Mouse (Mus musculus) liver, embryonic 14.5 days (tissue): ENCODE data around the gene Eng. TPM values are rescaled to one million over a fixed set of nuclear protein-coding genes. Genes with fewer than 3 reads are reported as not detected.

Experiments
- ATAC-seq: fragments of 200-750 bp; cut with Nextera tagmentation; 2 replicates; pipeline ENCODE4 v1.8.0; 2017; ENCODE audit warnings: moderate number of reproducible peaks, mild to moderate bottlenecking, moderate library complexity; ENCODE audit not compliant: insufficient read depth
- DNase-seq, 3 experiments: peaks; one replicate each; pipeline ENCODE4 v3.0.0-alpha.2; 2012 to 2013; ENCODE audit warnings: low read depth in 3 of 3, low spot score in 3 of 3
- H3K27ac ChIP-seq: fragments of 300-500 bp; sonication (generic); 2 replicates; pipeline ENCODE4 v1.5.1; 2014; ENCODE audit warnings: moderate library complexity, mild to moderate bottlenecking, control low read depth, inconsistent platforms
- H3K27me3 ChIP-seq: fragments of 300-500 bp; sonication (generic); 2 replicates; pipeline ENCODE4 v1.6.1; 2014; ENCODE audit warnings: mild to moderate bottlenecking, low read length, moderate library complexity; ENCODE audit not compliant: control insufficient read depth, insufficient read depth
- H3K36me3 ChIP-seq: fragments of 300-500 bp; sonication (generic); replicated peaks from 2 replicates; pipeline ENCODE4 v1.6.1; 2014; ENCODE audit warnings: low read depth; ENCODE audit not compliant: control insufficient read depth, insufficient read depth
- H3K4me1 ChIP-seq, 2 experiments: fragments of 200-500 bp in 1 of 2; fragments of 300-500 bp in 1 of 2; sonication (generic) in 1 of 2; replicated peaks; 2 replicates each; pipeline ENCODE4 v1.6.1; 2012 to 2014; ENCODE audit warnings: antibody characterized with exemption in 1 of 2, inconsistent platforms in 1 of 2, low read length in 1 of 2; ENCODE audit not compliant: control insufficient read depth in 2 of 2, insufficient read depth in 2 of 2
- H3K4me2 ChIP-seq: fragments of 300-500 bp; sonication (generic); 2 replicates; pipeline ENCODE4 v1.6.1; 2014; ENCODE audit warnings: low read depth, mild to moderate bottlenecking, control low read depth, moderate library complexity
- H3K4me3 ChIP-seq, 2 experiments: fragments of 200-500 bp in 1 of 2; fragments of 300-500 bp in 1 of 2; sonication (generic) in 1 of 2; 2 replicates each; pipeline ENCODE4 v1.5.1; 2012 to 2014; ENCODE audit warnings: low read depth in 2 of 2, low read length in 2 of 2, mild to moderate bottlenecking in 2 of 2, control low read depth in 1 of 2, inconsistent platforms in 1 of 2, moderate library complexity in 1 of 2; ENCODE audit not compliant: insufficient read depth in 1 of 2
- H3K9ac ChIP-seq: fragments of 300-500 bp; sonication (generic); replicated peaks from 2 replicates; pipeline ENCODE4 v1.6.1; 2014; ENCODE audit warnings: mild to moderate bottlenecking, control low read depth, moderate library complexity
- H3K9me3 ChIP-seq: fragments of 300-500 bp; sonication (generic); 2 replicates; pipeline ENCODE4 v1.6.1; 2016; ENCODE audit warnings: low read length, mixed read lengths; ENCODE audit not compliant: control insufficient read depth
- CTCF ChIP-seq: IDR thresholded peaks from 2 replicates; pipeline ENCODE4 v1.5.1; 2016; ENCODE audit warnings: antibody characterized with exemption, low read depth, control low read depth
- EP300 ChIP-seq: IDR thresholded peaks from 2 replicates; pipeline ENCODE4 v1.6.1; 2016; ENCODE audit warnings: antibody characterized with exemption, low read depth
- WGBS: fragments of 180-500 bp; shearing (Covaris S2); extraction: QIAGEN DNeasy Blood & Tissue Kit; methylation state at CpG from one replicate; pipeline ENCODE4 v1.1.7; 2014; ENCODE audit not compliant: insufficient replicate concordance; 5-methylcytosine and 5-hydroxymethylcytosine counted together
- polyA plus RNA-seq, 2 experiments: library from polyadenylated mRNA; depleted of rRNA in 1 of 2; stranded (reverse) in 1 of 2; unstranded in 1 of 2; fragments of >200 nt; fragmentation: Nextera tagmentation in 1 of 2; extraction: Ambion mirVana in 1 of 2; gene quantifications; 2 replicates each; pipeline versions ENCODE4 v1.2.1 to v1.2.3; 2012 to 2014

Eng gene
- polyA plus RNA-seq, 2 experiments = 13.9 to 15.4 TPM

DNA sequence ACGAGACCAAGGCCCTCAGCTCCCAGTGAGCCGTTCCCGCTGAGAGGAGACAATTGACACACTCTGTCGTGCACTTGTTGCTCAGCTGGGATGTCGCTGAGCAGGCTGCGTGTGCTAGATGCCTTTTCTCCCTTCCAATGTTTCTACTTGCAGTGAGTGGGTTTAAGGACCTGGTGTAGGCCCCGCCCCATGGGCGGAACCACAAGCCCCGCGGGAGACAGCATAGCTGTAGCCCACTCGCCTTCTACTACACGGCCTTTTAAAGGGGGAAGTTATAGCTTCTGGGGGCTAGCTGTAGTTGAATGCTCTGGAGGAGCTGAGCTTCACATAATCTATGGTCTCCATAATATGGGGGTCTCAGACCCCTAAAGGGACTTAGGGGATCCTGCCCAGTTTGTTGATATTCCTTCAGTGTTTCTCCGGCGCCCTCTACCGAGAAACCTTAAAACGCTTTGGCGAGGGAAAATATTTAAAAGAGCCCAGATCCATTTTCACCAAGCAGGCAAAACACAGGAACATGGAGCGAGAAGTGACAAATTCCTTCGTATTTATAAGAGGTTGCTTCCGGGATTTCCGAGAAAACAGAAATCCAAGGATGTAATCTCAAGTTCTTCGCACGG, 35.7 kb upstream of the Eng start:
- Histone ChIP-seq H3K4me3 (peak overlapping the region; percentile 45 to 48), H3K9ac (peak overlapping the region; percentile 48), H3K27me3 (no peaks in the 10 kb centered on the region), H3K4me2 (peak overlapping the region; percentile 89), H3K9me3 (no peaks in the 10 kb centered on the region), H3K36me3 (no peaks in the 10 kb centered on the region; the same call in 1 of the 2 replicates), H3K27ac (0 out of 2 replicates have a peak overlapping the region, but pooled peaks have one; percentile 21), H3K4me1 (peaks cover 13 to 32% of the 10 kb centered on the region in 2 experiments)
- 18% methylated on average over 23 of the region's 23 CpGs for WGBS
- DNase-seq (no peak), ATAC-seq (no peak)
- peak; percentile 45 for TF ChIP-seq CTCF
- no peak for TF ChIP-seq EP300

DNA sequence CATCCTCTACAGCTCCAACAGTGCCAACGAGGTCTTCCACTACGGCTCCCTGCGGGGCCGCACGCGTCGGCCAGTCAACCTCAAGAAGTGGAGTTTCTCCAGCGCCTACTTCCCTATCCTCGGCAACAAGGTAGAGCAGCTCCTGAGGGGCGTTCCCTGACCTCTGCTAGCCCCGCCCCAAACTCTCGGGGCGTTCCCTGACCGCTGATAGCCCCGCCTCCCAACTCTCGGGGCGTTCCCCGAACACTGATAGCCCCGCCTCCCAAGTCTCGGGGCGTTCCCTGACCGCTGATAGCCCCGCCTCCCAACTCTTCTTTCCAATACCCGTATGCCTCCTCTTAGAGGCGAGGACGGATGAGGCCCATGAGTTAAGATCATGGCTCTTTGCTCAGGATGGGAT, 34.1 kb upstream of the Eng start:
- Histone ChIP-seq H3K4me1 (peaks cover 10 to 27% of the 10 kb centered on the region in 2 experiments), H3K4me2 (no peak overlapping the region), H3K4me3 (no peak overlapping the region), H3K9ac (no peak overlapping the region), H3K27ac (no peak overlapping the region), H3K27me3 (no peaks in the 10 kb centered on the region), H3K36me3 (peaks cover 2% of the 10 kb centered on the region), H3K9me3 (no peaks in the 10 kb centered on the region)
- TF ChIP-seq CTCF (no peak), EP300 (no peak)
- 71% methylated on average over 26 of the region's 26 CpGs for WGBS
- ATAC-seq (no peak), DNase-seq (no peak)

DNA sequence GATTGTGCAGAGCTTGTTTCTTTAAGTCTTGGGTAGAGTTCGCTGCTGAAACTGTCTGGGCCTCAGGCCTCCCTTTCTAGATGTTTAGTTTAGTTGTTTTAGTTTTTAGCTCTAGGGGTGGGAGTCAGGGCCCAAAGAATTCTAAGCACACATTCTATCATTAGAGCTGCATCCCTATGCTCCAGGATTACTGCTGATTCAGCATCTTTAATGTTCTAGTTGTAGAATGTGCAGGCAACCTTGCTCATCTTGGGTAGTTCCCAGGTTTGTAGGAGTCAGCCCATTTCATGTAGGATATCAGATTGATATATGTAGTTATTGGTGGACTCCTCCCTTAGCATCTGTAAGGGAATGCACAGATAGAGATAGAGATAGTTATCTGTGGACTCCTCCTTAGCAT, 29.3 kb upstream of the Eng start:
- peaks cover 0 to 16% of the 10 kb centered on the region in 2 experiments; a peak in 3 of 4 replicates for H3K4me1 ChIP-seq
- TF ChIP-seq CTCF (no peak), EP300 (no peak)
- H3K9ac ChIP-seq = no peak overlapping the region
- no peak for DNase-seq
- H3K4me3 ChIP-seq = no peak overlapping the region
- H3K4me2 ChIP-seq = no peak overlapping the region
- WGBS = 75% methylated on average over 1 of the region's 1 CpGs
- peaks cover 6% of the 10 kb centered on the region for H3K36me3 ChIP-seq
- no peaks in the 10 kb centered on the region for H3K27me3 ChIP-seq
- H3K9me3 ChIP-seq = peaks cover 2% of the 10 kb centered on the region
- no peak for ATAC-seq
- H3K27ac ChIP-seq = no peak overlapping the region

- Histone ChIP-seq H3K27ac (no peak overlapping the region), H3K36me3 (peaks cover 6% of the 10 kb centered on the region), H3K4me3 (no peak overlapping the region), H3K4me2 (no peak overlapping the region), H3K9me3 (peaks cover 2% of the 10 kb centered on the region), H3K27me3 (no peaks in the 10 kb centered on the region), H3K4me1 (peaks cover 0 to 16% of the 10 kb centered on the region in 2 experiments; a peak in 3 of 4 replicates), H3K9ac (no peak overlapping the region)
- no peak for ATAC-seq
- TF ChIP-seq EP300 (no peak), CTCF (peak; percentile 76)
- no peak for DNase-seq
- 94% methylated on average over 4 of the region's 4 CpGs for WGBS
These were observed 28.8 kb upstream of the Eng start for GRCm38 (mm10) chr2:32617601-32618000.

DNA sequence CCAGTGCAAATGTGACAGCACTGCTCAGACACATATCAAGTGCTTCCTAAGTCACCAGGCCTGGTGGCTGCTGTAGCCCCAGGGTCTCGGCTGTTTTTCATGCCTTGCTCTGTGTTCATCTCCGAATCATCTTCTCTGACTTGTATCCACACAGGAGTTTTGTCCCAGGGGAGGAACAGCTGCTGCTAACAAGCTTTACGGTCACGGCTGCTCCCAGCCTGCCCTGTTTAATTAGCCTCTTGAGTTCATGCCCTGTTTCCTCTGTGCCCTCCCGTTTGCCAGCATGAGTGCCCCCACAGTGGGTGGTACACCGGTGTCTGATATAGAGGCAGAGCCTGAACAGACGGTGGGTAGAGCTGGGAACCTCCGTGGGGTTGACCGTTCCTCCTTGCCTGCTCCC, 28.3 kb upstream of the Eng start:
- Histone ChIP-seq H3K4me3 (no peak overlapping the region), H3K27ac (no peak overlapping the region), H3K36me3 (peaks cover 6% of the 10 kb centered on the region), H3K4me1 (peaks cover 0 to 16% of the 10 kb centered on the region in 2 experiments; a peak in 3 of 4 replicates), H3K9me3 (peaks cover 2% of the 10 kb centered on the region), H3K9ac (no peak overlapping the region), H3K4me2 (no peak overlapping the region), H3K27me3 (no peaks in the 10 kb centered on the region)
- DNase-seq = no peak
- no peak for ATAC-seq
- 84% methylated on average over 9 of the region's 9 CpGs for WGBS
- TF ChIP-seq EP300 (no peak), CTCF (no peak)
